Mouse (Mus musculus) neural tube, embryonic 12.5 days (tissue): ENCODE data around the gene Fance. TPM values are rescaled to one million over a fixed set of nuclear protein-coding genes. Genes with fewer than 3 reads are reported as not detected.
A peak's percentile ranks its signal among the peaks of the same experiment; 100 is the strongest.

Experiments
- ATAC-seq: fragments of 200-750 bp; cut with Nextera tagmentation; 2 replicates; pipeline ENCODE4 v1.8.0; 2017; ENCODE audit warnings: low read depth, mild to moderate bottlenecking, moderate TSS enrichment, moderate library complexity; ENCODE audit not compliant: low FRiP score
- H3K27ac ChIP-seq: fragments of 300-500 bp; sonication (generic); 2 replicates; pipeline ENCODE4 v1.5.1; 2016
- H3K27me3 ChIP-seq: fragments of 300-500 bp; sonication (generic); replicated peaks from 2 replicates; pipeline ENCODE4 v1.6.1; 2016; ENCODE audit warnings: mild to moderate bottlenecking
- H3K36me3 ChIP-seq: fragments of 300-500 bp; sonication (generic); 2 replicates; pipeline ENCODE4 v1.6.1; 2016; ENCODE audit warnings: mild to moderate bottlenecking
- H3K4me1 ChIP-seq: fragments of 300-500 bp; sonication (generic); 2 replicates; pipeline ENCODE4 v1.6.1; 2016
- H3K4me2 ChIP-seq: fragments of 300-500 bp; sonication (generic); replicated peaks from 2 replicates; pipeline ENCODE4 v1.6.1; 2016; ENCODE audit warnings: mild to moderate bottlenecking
- H3K4me3 ChIP-seq: fragments of 300-500 bp; sonication (generic); 2 replicates; pipeline ENCODE4 v1.5.1; 2016
- H3K9ac ChIP-seq: fragments of 300-500 bp; sonication (generic); 2 replicates; pipeline ENCODE4 v1.6.1; 2016; ENCODE audit warnings: mild to moderate bottlenecking
- H3K9me3 ChIP-seq: fragments of 300-500 bp; sonication (generic); 2 replicates; pipeline ENCODE4 v1.6.1; 2016; ENCODE audit warnings: mild to moderate bottlenecking
- WGBS: fragments of 180-500 bp; shearing (Covaris S2); methylation state at CpG from one replicate; pipeline ENCODE4 v1.1.7; 2016; 5-methylcytosine and 5-hydroxymethylcytosine counted together
- polyA plus RNA-seq: library from polyadenylated mRNA; unstranded; fragments of >200 nt; fragmentation: Nextera tagmentation; extraction: Ambion mirVana; gene quantifications from 2 replicates; pipeline ENCODE4 v1.2.1, GENCODE M21; 2016

The Fance gene
- polyA plus RNA-seq = 31.0 and 31.2 TPM in 2 replicates

DNA sequence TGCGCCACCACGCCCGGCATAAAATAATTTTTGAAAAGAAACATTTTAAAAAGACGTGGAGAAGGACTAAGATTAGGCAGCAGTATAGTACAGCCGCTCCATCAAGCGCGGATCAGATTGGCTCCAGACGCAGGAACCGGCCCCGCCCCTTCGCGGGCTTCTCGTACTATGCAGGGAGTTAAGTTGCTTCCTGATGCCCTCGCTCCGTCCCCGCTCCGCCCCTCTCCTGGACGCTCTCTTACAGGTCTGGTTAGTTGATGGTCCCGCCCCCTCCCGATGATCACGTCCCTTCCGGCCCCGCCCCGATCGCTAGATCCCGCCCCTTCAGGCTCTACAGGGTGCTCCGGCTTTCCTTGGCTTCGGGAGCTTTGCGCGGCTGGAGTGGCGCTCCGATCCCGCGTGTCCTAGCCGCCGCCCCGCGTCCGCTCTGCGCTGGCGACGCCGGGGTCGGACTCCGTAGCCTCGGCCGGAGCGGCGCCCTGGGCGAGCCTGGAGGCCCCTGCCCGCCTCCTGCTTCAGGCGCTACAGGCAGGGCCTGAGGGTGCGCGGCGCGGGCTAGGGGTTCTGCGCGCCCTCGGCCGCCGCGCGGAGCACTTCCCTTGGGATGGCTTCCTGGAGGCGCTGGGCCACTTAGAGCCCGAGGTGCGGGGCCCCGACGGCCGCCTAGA, at the start of gene Fance:
Gene Fance (plus strand): TSS at position 308 of the 668 bp plus-strand sequence.
- Histone ChIP-seq H3K4me3 (peak within 1 kb of the TSS; percentile 83), H3K36me3 (peaks cover 25% of the 10 kb centered on the region), H3K4me2 (peak within 1 kb of the TSS; percentile 93), H3K9me3 (no peaks in the 10 kb centered on the region), H3K27me3 (no peaks in the 10 kb centered on the region), H3K27ac (peak within 1 kb of the TSS; percentile 79; the same call in 1 of the 2 replicates), H3K4me1 (peaks cover 14% of the 10 kb centered on the region), H3K9ac (peak within 1 kb of the TSS; percentile 87)
- ATAC-seq = peak; percentile 98
- under 1% methylated on average over 68 of the region's 69 CpGs for WGBS

- 85% methylated on average over 5 of the region's 5 CpGs for WGBS
- no peak overlapping the region for H3K9ac ChIP-seq
- no peak for ATAC-seq
- H3K9me3 ChIP-seq = no peaks in the 10 kb centered on the region
- no peaks in the 10 kb centered on the region for H3K4me1 ChIP-seq
- H3K27me3 ChIP-seq = no peaks in the 10 kb centered on the region
- H3K4me2 ChIP-seq = no peak overlapping the region
- no peak overlapping the region for H3K4me3 ChIP-seq
- H3K36me3 ChIP-seq = no peaks in the 10 kb centered on the region
- H3K27ac ChIP-seq = no peak overlapping the region
Measured at GRCm38 (mm10) chr17:28267251-28267650, 46.1 kb upstream of the Fance start.

DNA sequence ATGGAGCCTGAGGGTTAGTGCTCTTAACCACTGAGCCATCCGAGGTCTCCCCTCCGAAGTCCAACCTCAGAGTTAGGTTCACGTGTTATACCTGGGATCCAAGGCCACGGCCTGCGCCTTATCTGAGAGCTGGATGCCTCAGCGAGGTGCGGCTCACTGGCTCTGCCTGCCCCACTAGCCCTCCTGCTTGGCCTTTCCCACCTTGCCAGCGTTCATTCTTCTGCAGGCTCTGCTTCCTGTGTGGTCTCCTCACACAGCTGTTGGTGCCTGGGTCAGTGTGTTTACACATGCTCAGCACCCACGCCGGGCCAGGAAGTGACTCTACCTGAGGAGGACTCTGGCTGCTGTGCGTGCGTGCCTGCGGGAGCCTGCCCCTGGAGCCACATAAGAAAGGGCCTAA, 43.2 kb upstream of the Fance start:
- Histone ChIP-seq H3K4me3 (no peak overlapping the region), H3K27me3 (no peaks in the 10 kb centered on the region), H3K9ac (no peak overlapping the region), H3K27ac (no peak overlapping the region), H3K4me1 (no peaks in the 10 kb centered on the region), H3K9me3 (no peaks in the 10 kb centered on the region), H3K36me3 (no peaks in the 10 kb centered on the region), H3K4me2 (no peak overlapping the region)
- WGBS = 80% methylated on average over 13 of the region's 13 CpGs
- no peak for ATAC-seq

- H3K4me3 ChIP-seq = no peak overlapping the region
- ATAC-seq = no peak
- H3K27me3 ChIP-seq = no peaks in the 10 kb centered on the region
- no peak overlapping the region for H3K9ac ChIP-seq
- H3K9me3 ChIP-seq = no peaks in the 10 kb centered on the region
- no peaks in the 10 kb centered on the region for H3K36me3 ChIP-seq
- H3K4me1 ChIP-seq = no peaks in the 10 kb centered on the region
- H3K27ac ChIP-seq = no peak overlapping the region
- WGBS = 88% methylated on average over 12 of the region's 12 CpGs
- no peak overlapping the region for H3K4me2 ChIP-seq
Measured at GRCm38 (mm10) chr17:28271537-28272266, 41.6 kb upstream of the Fance start.

DNA sequence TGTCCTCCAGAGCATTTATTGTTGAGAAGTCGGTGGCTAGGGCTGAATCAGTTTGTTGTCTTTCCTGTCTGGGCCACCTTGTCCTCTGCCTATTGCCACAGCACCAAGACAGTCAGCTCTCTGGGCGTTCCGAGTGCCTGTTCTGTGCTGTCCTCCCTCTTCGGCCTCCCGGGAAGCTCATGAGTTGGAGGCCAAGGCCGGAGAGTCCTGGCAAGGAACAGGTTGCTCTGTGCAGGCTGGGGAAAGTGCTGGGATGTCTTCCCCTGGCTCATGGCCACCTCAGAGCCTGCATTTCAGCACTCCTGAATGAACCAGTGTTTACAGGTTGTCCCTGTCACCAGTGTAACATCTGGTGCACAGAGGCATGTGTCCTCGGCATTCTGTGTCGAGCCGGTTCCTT, 41.0 kb upstream of the Fance start:
- H3K4me3 ChIP-seq = no peak overlapping the region
- no peaks in the 10 kb centered on the region for H3K4me1 ChIP-seq
- H3K9me3 ChIP-seq = no peaks in the 10 kb centered on the region
- no peak overlapping the region for H3K27ac ChIP-seq
- H3K36me3 ChIP-seq = no peaks in the 10 kb centered on the region
- H3K9ac ChIP-seq = no peak overlapping the region
- ATAC-seq = no peak
- WGBS = 86% methylated on average over 9 of the region's 9 CpGs
- no peaks in the 10 kb centered on the region for H3K27me3 ChIP-seq
- no peak overlapping the region for H3K4me2 ChIP-seq

- Histone ChIP-seq H3K4me3 (no peak overlapping the region), H3K9ac (no peak overlapping the region), H3K9me3 (no peaks in the 10 kb centered on the region), H3K36me3 (no peaks in the 10 kb centered on the region), H3K27ac (no peak overlapping the region), H3K27me3 (no peaks in the 10 kb centered on the region), H3K4me1 (no peaks in the 10 kb centered on the region), H3K4me2 (no peak overlapping the region)
- WGBS = 82% methylated on average over 6 of the region's 6 CpGs
- no peak for ATAC-seq
Measured at GRCm38 (mm10) chr17:28272837-28273236, 40.5 kb upstream of the Fance start.

DNA sequence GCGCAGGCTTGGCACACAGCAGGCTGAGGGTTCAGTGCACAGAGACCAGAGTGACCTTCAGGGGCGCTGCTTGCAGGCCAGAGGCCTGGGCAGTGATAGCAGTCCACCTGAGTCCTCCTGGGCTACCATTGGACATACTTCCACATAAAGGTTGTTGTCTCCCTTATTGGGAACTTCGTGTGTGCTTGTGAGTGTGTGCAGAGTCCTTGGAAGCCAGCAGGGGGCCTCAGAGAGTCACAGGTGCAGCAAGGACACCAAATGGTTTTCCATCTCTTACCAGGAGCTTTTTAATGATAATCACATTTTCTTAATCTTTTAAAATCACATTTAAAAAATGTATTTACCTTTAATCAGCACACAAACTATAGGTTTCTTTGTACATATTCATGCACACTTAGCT, 38.6 kb upstream of the Fance start:
- 83% methylated on average over 3 of the region's 3 CpGs for WGBS
- Histone ChIP-seq H3K36me3 (no peaks in the 10 kb centered on the region), H3K27me3 (no peaks in the 10 kb centered on the region), H3K9me3 (no peaks in the 10 kb centered on the region), H3K4me1 (peaks cover 4% of the 10 kb centered on the region), H3K27ac (no peak overlapping the region), H3K4me3 (no peak overlapping the region), H3K9ac (no peak overlapping the region), H3K4me2 (no peak overlapping the region)
- no peak for ATAC-seq

- H3K4me3 ChIP-seq = no peak overlapping the region
- peaks cover 15% of the 10 kb centered on the region for H3K4me1 ChIP-seq
- H3K9me3 ChIP-seq = no peaks in the 10 kb centered on the region
- 85% methylated on average over 14 of the region's 14 CpGs for WGBS
- H3K4me2 ChIP-seq = no peak overlapping the region
- ATAC-seq = no peak
- no peak overlapping the region for H3K9ac ChIP-seq
- H3K27ac ChIP-seq = no peak overlapping the region
- no peaks in the 10 kb centered on the region for H3K27me3 ChIP-seq
- no peaks in the 10 kb centered on the region for H3K36me3 ChIP-seq
Measured at GRCm38 (mm10) chr17:28277226-28277625, 36.1 kb upstream of the Fance start.

DNA sequence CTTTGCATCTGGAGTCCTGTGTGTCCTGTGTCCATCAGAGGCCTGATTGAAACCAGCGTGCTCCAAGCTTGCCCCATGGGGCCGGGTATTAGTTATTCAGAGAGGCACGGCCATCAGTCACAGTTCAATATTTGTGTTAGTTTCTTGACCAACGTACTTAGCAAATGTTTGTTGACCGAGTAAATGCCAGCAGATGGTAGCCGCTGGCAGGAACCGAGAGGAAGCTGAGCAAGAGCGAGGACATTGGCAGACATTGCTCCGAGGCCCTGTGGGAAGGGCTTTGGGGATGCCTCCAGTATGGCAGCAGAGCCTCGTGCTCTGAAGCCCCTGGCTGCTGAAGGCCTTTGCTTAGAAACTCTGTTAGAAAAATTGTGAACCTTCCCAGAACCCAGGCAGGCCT, 35.6 kb upstream of the Fance start:
- Histone ChIP-seq H3K9me3 (no peaks in the 10 kb centered on the region), H3K4me3 (no peak overlapping the region), H3K27me3 (no peaks in the 10 kb centered on the region), H3K4me1 (peaks cover 15% of the 10 kb centered on the region), H3K27ac (no peak overlapping the region), H3K4me2 (no peak overlapping the region), H3K36me3 (no peaks in the 10 kb centered on the region), H3K9ac (no peak overlapping the region)
- ATAC-seq = no peak
- WGBS = 79% methylated on average over 10 of the region's 10 CpGs

DNA sequence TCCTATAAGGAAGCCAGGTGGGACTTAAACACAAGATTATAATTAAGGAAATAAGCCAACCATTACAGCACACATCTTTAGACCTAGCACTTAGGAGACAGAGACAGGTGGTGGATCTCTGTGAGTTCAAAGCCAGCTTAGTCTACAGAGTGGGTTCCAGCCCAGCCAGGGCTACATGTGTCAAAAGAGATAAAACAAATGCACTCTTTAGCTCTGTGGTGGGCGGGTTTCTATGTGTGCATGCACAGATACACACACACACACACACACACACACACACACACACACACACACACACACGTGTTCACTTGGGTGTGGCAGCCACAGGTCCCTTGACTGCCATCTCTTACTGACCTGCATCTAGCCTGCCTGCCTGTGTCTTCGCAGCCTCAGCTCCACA, 35.2 kb upstream of the Fance start:
- peaks cover 15% of the 10 kb centered on the region for H3K4me1 ChIP-seq
- no peaks in the 10 kb centered on the region for H3K36me3 ChIP-seq
- WGBS = 91% methylated on average over 3 of the region's 3 CpGs
- ATAC-seq = no peak
- H3K27ac ChIP-seq = no peak overlapping the region
- no peak overlapping the region for H3K9ac ChIP-seq
- H3K4me3 ChIP-seq = no peak overlapping the region
- H3K27me3 ChIP-seq = no peaks in the 10 kb centered on the region
- no peaks in the 10 kb centered on the region for H3K9me3 ChIP-seq
- H3K4me2 ChIP-seq = no peak overlapping the region

GRCm38 (mm10) chr17:28279236-28279635, 34.1 kb upstream of the Fance start:
- no peak for ATAC-seq
- 41% methylated on average over 4 of the region's 4 CpGs for WGBS
- H3K27ac ChIP-seq = no peak overlapping the region
- H3K4me2 ChIP-seq = no peak overlapping the region
- H3K9ac ChIP-seq = no peak overlapping the region
- no peaks in the 10 kb centered on the region for H3K9me3 ChIP-seq
- H3K27me3 ChIP-seq = no peaks in the 10 kb centered on the region
- H3K36me3 ChIP-seq = no peaks in the 10 kb centered on the region
- peaks cover 15% of the 10 kb centered on the region for H3K4me1 ChIP-seq
- H3K4me3 ChIP-seq = no peak overlapping the region

- Histone ChIP-seq H3K4me2 (no peak overlapping the region), H3K27me3 (no peaks in the 10 kb centered on the region), H3K36me3 (no peaks in the 10 kb centered on the region), H3K9ac (no peak overlapping the region), H3K27ac (no peak overlapping the region), H3K4me3 (no peak overlapping the region), H3K9me3 (no peaks in the 10 kb centered on the region), H3K4me1 (peaks cover 16% of the 10 kb centered on the region)
- ATAC-seq = no peak
- 75% methylated on average over 15 of the region's 15 CpGs for WGBS
Measured at GRCm38 (mm10) chr17:28279780-28280422, 33.4 kb upstream of the Fance start.
